Mouse (Mus musculus) CH12.LX (cell line): ENCODE measurements around the gene Amelx. TPM values are rescaled to one million over a fixed set of nuclear protein-coding genes. Genes with fewer than 3 reads are reported as not detected.

ENCODE experiments used
- DNase-seq: peaks from one replicate; pipeline ENCODE4 v3.0.0-alpha.2; 2013; ENCODE audit errors: extremely low read depth
- H3K27ac ChIP-seq: 2 replicates; pipeline ENCODE4 v1.5.1; 2012; ENCODE audit warnings: low read depth, mild to moderate bottlenecking, control low read depth, moderate library complexity; ENCODE audit not compliant: insufficient read depth
- H3K27me3 ChIP-seq: replicated peaks from 2 replicates; pipeline ENCODE3; 2012; ENCODE audit warnings: inconsistent platforms
- H3K36me3 ChIP-seq, 2 experiments: replicated peaks in 1 of 2; 2 replicates each; pipeline versions ENCODE3 to v1.6.1; 2012; ENCODE audit warnings: inconsistent platforms in 1 of 2, low read length in 1 of 2, mild to moderate bottlenecking in 1 of 2, mixed read lengths in 1 of 2, moderate library complexity in 1 of 2; ENCODE audit not compliant: control insufficient read depth in 1 of 2, insufficient read depth in 1 of 2
- H3K4me1 ChIP-seq, 2 experiments: 2 replicates each; pipeline ENCODE4 v1.6.1; 2012; ENCODE audit warnings: inconsistent platforms in 1 of 2, moderate library complexity in 1 of 2; ENCODE audit not compliant: insufficient read depth in 2 of 2, control insufficient read depth in 1 of 2
- H3K4me2 ChIP-seq: 2 replicates; pipeline ENCODE4 v1.6.1; 2012; ENCODE audit warnings: low read depth, mild to moderate bottlenecking, control low read depth; ENCODE audit not compliant: poor library complexity, insufficient read depth, severe bottlenecking
- H3K4me3 ChIP-seq, 3 experiments: fragments of 150-350 bp in 1 of 3; sonication (generic) in 1 of 3; replicated peaks in 1 of 3; 2 replicates each; pipeline versions ENCODE3 to v1.5.1; 2011 to 2012; ENCODE audit warnings: low read depth in 2 of 3, low read length in 2 of 3, mild to moderate bottlenecking in 2 of 3, moderate library complexity in 2 of 3, control low read depth in 1 of 3, improper control_type of control experiment in 1 of 3, inconsistent platforms in 1 of 3, mixed read lengths in 1 of 3; ENCODE audit not compliant: poor library complexity in 1 of 3
- H3K79me2 ChIP-seq: replicated peaks from 2 replicates; pipeline ENCODE4 v1.6.1; 2012; ENCODE audit warnings: mild to moderate bottlenecking, moderate library complexity; ENCODE audit not compliant: control insufficient read depth, poor library complexity, insufficient read depth, severe bottlenecking; ENCODE audit errors: extremely low read depth
- H3K9ac ChIP-seq: 2 replicates; pipeline ENCODE4 v1.6.1; 2012; ENCODE audit warnings: low read depth, mild to moderate bottlenecking, control low read depth, moderate library complexity; ENCODE audit not compliant: insufficient read depth
- H3K9me3 ChIP-seq: replicated peaks from 2 replicates; pipeline ENCODE3; 2012; ENCODE audit warnings: low read length, inconsistent platforms, mixed read lengths
- CHD1 ChIP-seq: IDR thresholded peaks from 2 replicates; pipeline ENCODE4 v1.6.1; 2012; ENCODE audit warnings: low read depth, low read length, improper control_type of control experiment, inconsistent platforms
- CHD2 ChIP-seq: IDR thresholded peaks from 2 replicates; pipeline ENCODE4 v1.6.1; 2011; ENCODE audit warnings: low read length, improper control_type of control experiment
- E2F4 ChIP-seq: IDR thresholded peaks from 2 replicates; pipeline ENCODE4 v1.6.1; 2011; ENCODE audit warnings: low read depth, low read length, improper control_type of control experiment; ENCODE audit not compliant: insufficient replicate concordance
- EP300 ChIP-seq: IDR thresholded peaks from 2 replicates; pipeline ENCODE4 v1.6.1; 2011; ENCODE audit warnings: low read length, improper control_type of control experiment
- ETS1 ChIP-seq: conservative IDR thresholded peaks from 2 replicates; pipeline ENCODE4 v1.6.1; 2012; ENCODE audit warnings: low read depth, mild to moderate bottlenecking, inconsistent platforms, low read length, improper control_type of control experiment, moderate library complexity
- HCFC1 ChIP-seq: IDR thresholded peaks from 2 replicates; pipeline ENCODE4 v1.6.1; 2012; ENCODE audit warnings: low read depth, mild to moderate bottlenecking, inconsistent platforms, low read length, improper control_type of control experiment
- KAT2A ChIP-seq: IDR thresholded peaks from 2 replicates; pipeline ENCODE4 v1.6.1; 2012; ENCODE audit warnings: low read length, improper control_type of control experiment, inconsistent platforms; ENCODE audit not compliant: insufficient replicate concordance
- MAFK ChIP-seq: IDR thresholded peaks from 2 replicates; pipeline ENCODE4 v1.6.1; 2011; ENCODE audit warnings: low read length, improper control_type of control experiment; ENCODE audit not compliant: insufficient replicate concordance
- MAZ ChIP-seq: IDR thresholded peaks from 2 replicates; pipeline ENCODE4 v1.6.1; 2012; ENCODE audit warnings: low read depth, mild to moderate bottlenecking, inconsistent platforms, low read length, improper control_type of control experiment, moderate library complexity
- MEF2A ChIP-seq: IDR thresholded peaks from 2 replicates; pipeline ENCODE4 v1.6.1; 2014; ENCODE audit warnings: low read depth, mild to moderate bottlenecking, inconsistent platforms, low read length, improper control_type of control experiment, borderline replicate concordance
- MXI1 ChIP-seq: IDR thresholded peaks from 2 replicates; pipeline ENCODE4 v1.6.1; 2011; ENCODE audit warnings: mild to moderate bottlenecking, low read depth, low read length, improper control_type of control experiment
- MYC ChIP-seq: IDR thresholded peaks from 2 replicates; pipeline ENCODE4 v1.6.1; 2011; ENCODE audit warnings: low read depth, mild to moderate bottlenecking, improper control_type of control experiment, low read length
- NRF1 ChIP-seq: IDR thresholded peaks from 2 replicates; pipeline ENCODE4 v1.6.1; 2014; ENCODE audit warnings: low read depth, mild to moderate bottlenecking, inconsistent platforms, low read length, improper control_type of control experiment, moderate library complexity
- PAX5 ChIP-seq: IDR thresholded peaks from 2 replicates; pipeline ENCODE4 v1.6.1; 2012; ENCODE audit warnings: low read length, inconsistent platforms, mixed read lengths
- POLR2A ChIP-seq: IDR thresholded peaks from 2 replicates; pipeline ENCODE4 v1.6.1; 2011; ENCODE audit warnings: low read depth, mild to moderate bottlenecking, improper control_type of control experiment, low read length
- POLR2AphosphoS2 ChIP-seq: IDR thresholded peaks from 2 replicates; pipeline ENCODE4 v1.6.1; 2011; ENCODE audit warnings: low read depth, low read length, improper control_type of control experiment
- RCOR1 ChIP-seq: conservative IDR thresholded peaks from 2 replicates; pipeline ENCODE4 v1.6.1; 2012; ENCODE audit warnings: low read depth, mild to moderate bottlenecking, inconsistent platforms, low read length, improper control_type of control experiment
- SIN3A ChIP-seq: IDR thresholded peaks from 2 replicates; pipeline ENCODE4 v1.6.1; 2012; ENCODE audit warnings: low read length, improper control_type of control experiment, inconsistent platforms
- SMC3 ChIP-seq: IDR thresholded peaks from 2 replicates; pipeline ENCODE4 v1.6.1; 2011; ENCODE audit warnings: low read depth, low read length, improper control_type of control experiment
- TBP ChIP-seq: conservative IDR thresholded peaks from 2 replicates; pipeline ENCODE4 v1.6.1; 2011; ENCODE audit warnings: low read depth, low read length, improper control_type of control experiment
- UBTF ChIP-seq: IDR thresholded peaks from 2 replicates; pipeline ENCODE4 v1.6.1; 2012; ENCODE audit warnings: low read depth, mild to moderate bottlenecking, inconsistent platforms, low read length, improper control_type of control experiment, moderate library complexity
- USF1 ChIP-seq: IDR thresholded peaks from 2 replicates; pipeline ENCODE4 v1.6.1; 2014; ENCODE audit warnings: low read depth, mild to moderate bottlenecking, inconsistent platforms, low read length, improper control_type of control experiment
- USF2 ChIP-seq: conservative IDR thresholded peaks from 2 replicates; pipeline ENCODE4 v1.6.1; 2011; ENCODE audit warnings: low read depth, low read length, improper control_type of control experiment
- ZC3H11A ChIP-seq: IDR thresholded peaks from 2 replicates; pipeline ENCODE4 v1.6.1; 2012; ENCODE audit warnings: low read depth, mild to moderate bottlenecking, inconsistent platforms, low read length, improper control_type of control experiment
- ZNF384 ChIP-seq: IDR thresholded peaks from 2 replicates; pipeline ENCODE4 v1.6.1; 2012; ENCODE audit warnings: low read depth, low read length, improper control_type of control experiment, inconsistent platforms
- dilution Hi-C: fragments of 300-500 bp; cut with MboI; formaldehyde crosslinking; loops from 2 replicates; pipeline ENCODE4 v1.14.3; 2020; ENCODE audit warnings: low sequenced_read_pairs; ENCODE audit not compliant: extremely low pct_unique_long_range_greater_than_20kb, extremely low pct_ligation_motif_present
- in situ Hi-C: fragments of 300-500 bp; cut with MboI; formaldehyde crosslinking; loops from 3 replicates; pipeline ENCODE4 v1.14.3; 2019; ENCODE audit warnings: low sequenced_read_pairs, low pct_ligation_motif_present, low pct_unique_long_range_greater_than_20kb, mixed read lengths
- polyA plus RNA-seq: library from polyadenylated mRNA; unstranded; fragments of >175 nt; gene quantifications from 2 replicates; pipeline ENCODE4 v1.2.1, GENCODE M21; 2012; ENCODE audit warnings: low read depth; ENCODE audit not compliant: insufficient read length
- total RNA-seq, 2 experiments: library from RNA; depleted of rRNA; stranded (reverse); fragments of 300-350 nt in 1 of 2; fragments of >200 nt in 1 of 2; gene quantifications; 2 replicates each; pipeline ENCODE4 v1.2.3; 2012 to 2014

Gene Amelx
- total and polyA plus RNA-seq, 3 experiments, result 0.30 TPM; not detected in 2

DNA sequence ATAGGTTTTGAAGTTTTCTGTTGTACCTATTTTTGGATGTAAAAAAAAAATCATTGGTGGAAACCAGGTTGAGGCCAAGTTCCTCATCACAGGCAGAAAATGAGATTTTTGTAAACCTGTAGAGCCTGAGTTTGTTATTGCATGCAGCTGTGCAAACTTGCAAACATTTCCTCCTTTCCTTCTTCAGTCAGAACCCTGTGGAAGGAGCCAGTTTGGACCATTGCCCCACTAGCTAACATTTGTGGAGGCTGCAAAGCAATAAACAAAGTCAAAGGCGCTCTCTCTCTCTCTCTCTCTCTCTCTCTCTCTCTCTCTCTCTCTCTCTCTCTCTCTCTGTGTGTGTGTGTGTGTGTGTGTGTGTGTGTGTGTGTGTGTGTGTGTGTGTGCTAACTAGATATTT is 13.2 kb downstream of the Amelx start:
- no peak for DNase-seq
- Histone ChIP-seq H3K9ac (no peak overlapping the region), H3K36me3 (no peaks in the 10 kb centered on the region), H3K27ac (no peak overlapping the region), H3K4me3 (no peak overlapping the region), H3K9me3 (no peaks in the 10 kb centered on the region), H3K27me3 (no peaks in the 10 kb centered on the region), H3K4me2 (no peak overlapping the region), H3K4me1 (no peaks in the 10 kb centered on the region), H3K79me2 (no peaks in the 10 kb centered on the region)
- no peak for TF ChIP-seq CHD2
- no peak for TF ChIP-seq E2F4
- TF ChIP-seq ZNF384, result no peak
- no peak for TF ChIP-seq HCFC1
- no peak for TF ChIP-seq PAX5
- no peak for TF ChIP-seq ETS1
- no peak for TF ChIP-seq USF1
- no peak for TF ChIP-seq POLR2A
- TF ChIP-seq MXI1, result no peak
- TF ChIP-seq MYC, result no peak
- no peak for TF ChIP-seq UBTF
- TF ChIP-seq MAZ, result no peak
- no peak for TF ChIP-seq SIN3A
- TF ChIP-seq POLR2AphosphoS2, result no peak
- no peak for TF ChIP-seq ZC3H11A
- no peak for TF ChIP-seq KAT2A
- in situ Hi-C loops (no loop called here), dilution Hi-C loops (no loop called here)

DNA sequence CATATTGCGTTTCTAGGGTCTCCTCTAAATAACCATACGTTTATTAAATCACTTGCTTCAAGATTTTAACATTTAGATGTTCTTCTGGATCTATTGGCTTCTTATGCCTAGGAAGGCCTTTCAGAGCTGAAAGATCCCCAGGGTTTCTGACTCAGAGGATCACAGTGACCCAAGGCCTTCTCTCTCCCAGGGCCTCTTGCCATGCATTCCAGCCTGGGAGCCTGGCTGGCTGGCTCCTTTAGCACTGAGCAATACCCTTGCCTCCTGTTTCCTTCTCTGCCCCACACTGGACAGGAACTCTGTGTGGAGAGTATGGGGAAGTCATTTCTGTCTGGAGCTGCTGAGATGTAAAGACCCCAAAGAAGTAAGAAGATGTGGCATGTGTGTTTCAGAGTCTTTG is 16.0 kb downstream of the Amelx start:
- H3K4me3 ChIP-seq, result no peak overlapping the region
- in situ Hi-C loops (no loop called here), dilution Hi-C loops (no loop called here)
- no peak for DNase-seq
- no peaks in the 10 kb centered on the region for H3K9me3 ChIP-seq
- no peaks in the 10 kb centered on the region for H3K79me2 ChIP-seq
- TF ChIP-seq NRF1 (no peak), EP300 (no peak), RCOR1 (no peak), TBP (no peak), ZNF384 (no peak), SMC3 (no peak), ZC3H11A (no peak), CHD1 (no peak), MXI1 (no peak), SIN3A (no peak), HCFC1 (no peak), MEF2A (no peak), USF2 (no peak), PAX5 (no peak), MAFK (no peak)
- TF ChIP-seq, all 38 proteins: peak for 0
- no peaks in the 10 kb centered on the region for H3K36me3 ChIP-seq
- H3K4me2 ChIP-seq, result no peak overlapping the region
- H3K4me1 ChIP-seq, result no peaks in the 10 kb centered on the region
- no peaks in the 10 kb centered on the region for H3K27me3 ChIP-seq
- no peak overlapping the region for H3K27ac ChIP-seq
- no peak overlapping the region for H3K9ac ChIP-seq
